Mouse (Mus musculus): Measurements from ENCODE around the gene Btbd35f12. TPM values are rescaled to one million over a fixed set of nuclear protein-coding genes. Genes with fewer than 3 reads are reported as not detected.
"Not testable (repeated sequence)": the region's sequence is repeated elsewhere in the genome, so short reads cannot be mapped to it uniquely, and the experiment has no call there.

Btbd35f12 gene
- total RNA-seq (2022) = not detected

- not testable (repeated sequence) for DNase-seq (ENCODE audit: low spot score in 2 of 2)
Measured at GRCm38 (mm10) chrX:33313079-33313478, at the start of gene Btbd35f12. Btbd35f12 (plus strand) TSS chrX:33313379.

- peak in 1 of 2 experiments; percentile 2 for DNase-seq (ENCODE audit: low spot score in 2 of 2)
Measured at GRCm38 (mm10) chrX:33353254-33353653, 40.1 kb downstream of the Btbd35f12 start.

Other genes with a start within 250 kb of the Btbd35f12 start
- not detected for gene Spin2-ps6, start 78.5 kb upstream of the Btbd35f12 start, total RNA-seq (2022)

All from gastrocnemius, adult 8-10 months (tissue).